ENCODE assay signal across 19 mouse cellular contexts in genomic region chr6:25450451-25450850, GRCm38 (mm10).
A peak's percentile ranks its signal among the peaks of the same experiment; 100 is the strongest.
DNase-seq lines count a peak whose midpoint lies in the region; TF ChIP-seq lines count a peak whose summit lies in the region.
"Had no signal": no experiment of that assay in that cellular context is flagged by ENCODE, and none has a peak within 500 bp of the region (broad histone marks: within the 10 kb centered on the region; RNA-seq: fewer than 3 reads in every experiment).

No protein-coding gene starts in this region.

- TF ChIP-seq CTCF in brain, embryonic 14.5 days (IDR thresholded peaks at IDR 0.05; ENCODE audit: borderline replicate concordance, extremely low read depth, insufficient read depth, insufficient read length) = no peak

- peak; percentile 62 for DNase-seq in testis, postnatal 14 days (ENCODE audit: low spot score)
- no peak for DNase-seq in testis, postnatal 10 days (ENCODE audit: low spot score)
- peak; percentile 70 for DNase-seq in adrenal gland, adult 8-10 months
- peak; percentile 37 for DNase-seq in brain, embryonic 14.5 days (ENCODE audit: low read depth)
- DNase-seq in natural killer cell, adult 2 months (ENCODE audit: low spot score in 2 of 2) = no peak
- no peak for DNase-seq in thymus, postnatal 25 days
- DNase-seq in urinary bladder, adult 2 months (ENCODE audit: low spot score) = no peak
- DNase-seq: B cell, adult 2 months; cerebellum, adult 11-12 months; cerebellum, postnatal 14 days; gastrocnemius, postnatal 25 days; heart, adult 11 months; kidney, adult 2 months; layer of hippocampus, postnatal 36 days; liver; lung, adult 2 months; lung, postnatal 14 days; midbrain, embryonic 14.5 days; right cerebral cortex, postnatal 25 days had no signal

- TF ChIP-seq POLR2A in brain, embryonic 14.5 days (IDR thresholded peaks at IDR 0.05; ENCODE audit: borderline replicate concordance, extremely low read depth, insufficient read depth, insufficient read length, poor library complexity, severe bottlenecking) = no peak

Comparison
In these comparisons a context has a peak if more than half of its experiments do, and no peak if none do; other contexts are left out.
1. DNase-seq: peak in testis, postnatal 14 days (single experiment), adrenal gland, adult 8-10 months (single experiment) and brain, embryonic 14.5 days (single experiment); none in testis, postnatal 10 days (single experiment), natural killer cell, adult 2 months (0 of 2), thymus, postnatal 25 days (single experiment) and urinary bladder, adult 2 months (single experiment).